Mouse (Mus musculus): ENCODE results near the gene Ccer1.

GRCm38 (mm10) chr10:97689425-97689824, 3.4 kb upstream of the Ccer1 start:
- TF ChIP-seq CTCF (IDR thresholded peaks at IDR 0.05; ENCODE audit: low read depth) (peak; percentile 70), EP300 (optimal IDR thresholded peaks at IDR 0.05) (no peak)

Data from stomach, postnatal 0 days (tissue).